Mouse (Mus musculus) gastrocnemius, postnatal 10 days (tissue): ENCODE measurements around the gene Odc1. TPM values are rescaled to one million over a fixed set of nuclear protein-coding genes. Genes with fewer than 3 reads are reported as not detected.

ENCODE experiments used
- DNase-seq: peaks from one replicate; pipeline ENCODE4 v3.0.0; 2021; ENCODE audit warnings: mixed read lengths
- total RNA-seq, 2 experiments: library from RNA; stranded (reverse); gene quantifications; 2 replicates each; pipeline ENCODE4 v1.2.3; 2021

Gene Odc1
- total RNA-seq, 2 experiments from 2014 or later, result 91.5 to 93.1 TPM

DNA sequence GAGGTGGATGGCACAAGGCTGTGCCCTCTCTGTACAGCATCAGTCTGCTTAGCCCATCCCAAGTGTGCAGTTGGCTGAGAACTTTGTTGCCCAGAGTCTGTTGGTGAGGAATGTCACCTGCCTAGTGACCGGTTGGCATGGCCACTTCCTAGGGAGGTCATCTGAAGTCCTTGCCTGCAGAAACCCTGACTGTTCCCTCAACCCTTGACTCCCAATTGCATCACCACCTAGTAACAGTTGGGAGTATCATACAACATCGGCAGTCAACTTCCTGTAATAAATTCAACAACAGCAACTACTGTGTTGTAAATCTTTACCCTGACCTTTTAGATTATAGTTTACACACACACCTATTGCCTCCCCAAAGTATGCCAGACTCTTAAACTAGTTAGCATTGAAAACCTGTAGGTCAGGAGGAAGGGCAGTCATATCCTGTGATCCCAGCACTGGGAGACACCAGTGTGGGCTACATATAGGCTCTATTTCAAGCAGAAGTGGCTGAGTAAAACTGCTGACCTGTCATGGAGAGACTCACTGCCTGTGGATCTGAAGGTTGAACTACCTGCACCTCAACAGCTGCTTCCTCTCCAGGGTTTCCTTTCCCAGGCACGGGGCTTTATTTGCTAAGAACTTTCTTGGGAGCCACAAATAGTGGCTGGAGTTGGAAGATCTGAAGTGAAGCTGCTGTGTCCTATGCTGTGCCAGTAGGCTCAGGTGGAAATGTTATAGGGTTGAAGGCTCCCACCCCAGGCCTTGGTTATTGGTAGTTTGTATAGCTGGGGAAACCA is 6.8 kb downstream of the Odc1 start:
- no peak for DNase-seq

DNA sequence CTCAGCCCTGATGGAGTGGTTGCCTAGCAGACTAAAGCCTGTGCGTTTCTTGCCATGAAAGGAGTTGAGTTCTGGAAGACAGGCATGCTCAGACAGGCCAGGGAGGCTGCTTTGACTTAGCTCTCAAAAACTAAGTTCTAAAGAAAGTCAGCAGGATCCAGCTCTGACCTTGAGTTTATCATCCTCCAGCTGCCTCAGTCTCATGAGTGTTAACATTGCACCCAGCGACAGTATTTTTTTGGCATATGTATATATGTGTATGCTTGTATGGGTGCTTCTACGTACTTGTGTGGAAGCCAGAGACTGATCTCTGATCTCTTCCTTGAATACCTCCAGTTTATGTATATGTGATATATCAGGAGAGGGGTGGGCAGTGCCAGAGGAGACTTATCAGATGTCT is 7.8 kb downstream of the Odc1 start:
- DNase-seq, result no peak

DNA sequence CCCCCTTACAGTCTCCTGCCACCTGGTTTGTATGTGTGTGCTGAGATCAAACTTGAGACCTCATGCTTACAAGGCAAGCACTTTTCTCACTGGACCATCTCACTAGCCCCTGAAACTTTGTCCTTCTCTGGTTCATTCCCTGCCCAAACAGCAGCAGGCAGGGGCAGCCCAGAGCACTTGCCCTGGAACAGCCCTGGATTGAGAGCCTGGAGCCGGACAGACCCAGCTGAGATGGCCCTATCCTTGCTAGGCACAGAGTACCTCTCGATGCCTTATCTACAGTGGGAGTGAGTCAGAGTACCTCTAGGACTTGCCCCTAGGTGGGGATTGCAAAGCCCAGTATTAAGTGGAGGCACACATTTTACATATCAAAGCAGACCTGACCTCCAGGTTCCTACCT is 8.4 kb downstream of the Odc1 start:
- DNase-seq, result no peak

DNA sequence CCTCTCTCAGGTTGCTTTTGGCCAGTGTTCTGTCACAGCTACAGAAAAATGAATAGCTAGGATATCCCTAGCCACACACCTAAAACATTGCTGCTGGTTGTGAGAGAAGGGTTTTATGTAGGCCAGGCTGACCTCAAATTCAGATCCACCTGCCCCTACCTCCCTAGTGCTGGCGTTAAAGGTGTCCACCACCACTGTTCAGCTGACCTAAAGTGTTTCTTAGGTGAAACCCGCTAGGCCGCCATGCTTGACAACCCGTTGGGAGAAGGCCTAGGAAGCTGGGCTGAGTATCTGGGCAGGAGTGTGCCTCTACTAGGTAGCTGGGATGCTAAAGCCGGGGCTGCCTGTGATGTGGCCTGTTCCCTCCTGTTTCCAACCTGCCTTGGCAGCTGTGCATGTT is 9.0 kb downstream of the Odc1 start:
- DNase-seq, result no peak

DNA sequence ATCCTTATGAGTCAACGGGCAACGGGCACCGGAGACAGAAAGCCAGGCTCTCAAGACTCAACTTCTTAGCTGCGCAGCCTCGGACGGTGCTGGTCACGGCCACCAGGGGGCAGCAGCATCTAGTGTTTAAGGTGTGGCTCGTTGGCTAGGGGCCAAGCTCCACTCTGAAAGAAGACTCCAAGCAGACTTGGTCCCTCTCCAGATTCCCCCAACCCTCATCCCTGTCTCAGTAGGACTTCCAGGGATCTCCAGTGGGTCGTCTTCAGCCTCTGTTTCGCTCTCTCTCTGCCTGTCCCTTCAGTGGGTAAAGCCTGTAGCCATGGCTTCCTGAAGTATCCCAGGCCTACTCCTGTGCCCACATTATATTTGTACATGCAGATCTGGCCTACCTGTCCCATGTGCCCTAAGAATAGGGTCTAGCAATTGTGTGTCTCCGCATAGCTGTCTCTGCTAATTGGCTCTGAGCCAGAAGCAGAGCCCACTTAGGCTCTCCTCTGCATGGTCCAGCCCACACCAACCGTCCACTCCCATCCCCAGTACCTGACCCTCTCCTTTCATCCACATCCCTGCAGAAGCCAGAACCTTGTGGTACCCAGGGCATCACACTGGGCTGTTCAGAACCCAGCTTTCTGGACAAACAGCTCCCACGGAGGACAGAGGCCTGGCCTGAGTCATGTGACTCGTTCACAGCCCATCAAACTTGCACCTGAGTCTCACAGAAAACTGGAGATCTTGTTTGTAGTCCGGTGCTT is 9.8 kb downstream of the Odc1 start:
- DNase-seq, result peak; percentile 96

DNA sequence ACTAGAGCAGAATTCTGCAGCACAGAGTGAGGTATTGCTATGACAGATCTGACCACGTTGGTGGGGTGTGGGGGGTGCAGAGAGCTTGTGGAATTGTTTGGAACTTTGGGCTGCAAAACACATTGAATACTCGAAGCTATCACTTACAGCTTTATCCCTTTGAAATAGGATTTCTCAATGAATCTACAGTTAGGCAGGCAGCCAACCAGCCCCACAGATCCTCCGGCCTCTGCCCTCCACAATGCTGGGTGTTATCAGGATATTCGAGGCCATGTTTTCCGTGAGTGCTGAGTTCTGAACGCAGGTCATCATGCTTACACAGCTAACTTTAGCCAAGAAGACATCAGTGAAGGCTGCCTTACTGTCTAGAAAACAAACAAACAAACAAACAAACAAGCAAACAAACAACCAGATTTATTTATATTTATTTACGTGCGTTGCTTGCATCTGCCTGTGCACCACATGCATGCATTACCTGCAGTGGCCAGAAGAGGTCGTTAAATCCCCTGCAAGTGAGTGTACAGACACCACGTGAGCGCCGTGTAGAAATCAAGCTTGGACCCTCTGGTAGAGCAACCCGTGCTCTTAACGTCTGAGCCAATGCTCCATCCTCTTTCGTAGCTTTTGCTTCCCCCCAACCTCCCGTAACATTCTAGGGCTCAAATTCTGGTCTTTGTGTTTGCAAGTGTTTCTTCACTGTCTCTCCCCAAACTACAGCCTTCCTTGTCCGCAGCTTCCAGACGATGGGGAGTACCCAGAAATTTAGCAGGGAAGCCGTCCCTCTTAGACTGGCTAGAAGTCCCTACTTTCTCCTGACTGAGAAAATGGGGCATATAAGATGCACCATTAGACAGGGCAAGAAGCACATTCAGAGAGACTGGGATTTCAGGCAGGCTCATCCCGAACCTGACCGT is 12.1 kb downstream of the Odc1 start:
- peak; percentile 79 for DNase-seq

DNA sequence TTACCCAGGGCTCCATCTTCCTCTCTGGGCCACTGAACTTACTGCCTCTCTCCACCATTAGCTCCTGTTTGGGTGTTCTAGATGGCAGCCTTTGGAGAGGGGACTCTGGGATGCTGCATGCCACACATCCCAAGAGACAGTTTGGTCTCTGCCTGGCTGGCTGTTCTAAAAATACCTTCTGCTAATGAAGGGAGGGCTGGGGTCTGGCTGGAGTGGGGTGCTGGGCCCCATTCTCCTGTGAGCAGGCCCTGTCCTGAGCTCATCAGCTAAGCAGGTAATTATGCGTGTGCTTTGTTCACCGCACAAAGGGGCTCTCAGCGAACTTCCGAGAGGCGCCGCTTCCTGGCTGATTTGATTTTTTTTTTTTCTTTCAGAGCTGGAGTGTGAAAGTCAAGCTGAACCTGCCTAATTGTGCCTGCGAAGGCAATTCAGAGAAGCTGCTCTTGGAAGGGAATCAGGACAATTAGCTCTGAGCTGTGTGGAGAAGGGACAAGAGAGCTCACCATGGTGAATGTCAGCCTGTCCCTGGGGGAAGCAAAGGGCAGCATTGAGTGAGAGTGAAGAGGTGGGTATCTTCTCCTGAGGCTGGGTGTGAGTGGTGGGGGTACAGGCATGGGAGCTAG is 12.9 kb downstream of the Odc1 start:
- no peak for DNase-seq

DNA sequence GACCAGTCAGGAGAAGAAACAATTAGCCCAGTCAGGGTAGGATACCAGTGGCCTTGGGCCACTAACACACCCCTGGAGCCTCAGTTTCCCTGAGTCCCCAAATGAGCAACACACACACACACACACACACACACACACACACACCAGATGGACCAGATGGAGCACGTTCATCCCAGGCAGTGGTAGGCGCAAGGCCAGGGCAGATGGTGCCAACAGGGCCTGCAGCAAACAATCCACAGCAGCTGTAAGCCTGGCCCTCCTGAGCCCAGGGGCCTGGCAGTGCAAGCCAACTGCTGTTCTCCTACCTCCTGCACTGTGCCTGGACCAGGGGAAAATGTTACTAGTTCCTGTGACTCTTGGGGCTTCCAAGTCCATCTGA is 13.4 kb downstream of the Odc1 start:
- DNase-seq, result peak; percentile 31

DNA sequence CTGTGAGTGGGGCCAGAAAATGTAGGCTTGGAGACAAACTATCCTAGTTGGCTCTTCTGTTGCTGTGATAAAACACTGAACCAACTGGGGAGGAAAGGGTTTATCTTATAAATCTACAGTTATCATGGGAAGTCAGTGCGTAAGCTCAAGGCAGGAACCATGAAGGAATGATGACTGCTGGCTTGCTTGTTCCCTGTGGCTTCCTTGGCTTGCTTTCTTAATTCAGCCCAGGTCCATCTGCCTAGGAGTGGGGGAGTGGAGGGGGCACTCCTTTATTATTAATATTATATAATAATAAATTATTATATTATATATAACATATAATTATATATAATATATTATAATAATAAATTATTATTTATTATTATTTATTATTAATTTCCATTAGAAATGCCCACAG is 17.8 kb downstream of the Odc1 start:
- DNase-seq, result no peak

DNA sequence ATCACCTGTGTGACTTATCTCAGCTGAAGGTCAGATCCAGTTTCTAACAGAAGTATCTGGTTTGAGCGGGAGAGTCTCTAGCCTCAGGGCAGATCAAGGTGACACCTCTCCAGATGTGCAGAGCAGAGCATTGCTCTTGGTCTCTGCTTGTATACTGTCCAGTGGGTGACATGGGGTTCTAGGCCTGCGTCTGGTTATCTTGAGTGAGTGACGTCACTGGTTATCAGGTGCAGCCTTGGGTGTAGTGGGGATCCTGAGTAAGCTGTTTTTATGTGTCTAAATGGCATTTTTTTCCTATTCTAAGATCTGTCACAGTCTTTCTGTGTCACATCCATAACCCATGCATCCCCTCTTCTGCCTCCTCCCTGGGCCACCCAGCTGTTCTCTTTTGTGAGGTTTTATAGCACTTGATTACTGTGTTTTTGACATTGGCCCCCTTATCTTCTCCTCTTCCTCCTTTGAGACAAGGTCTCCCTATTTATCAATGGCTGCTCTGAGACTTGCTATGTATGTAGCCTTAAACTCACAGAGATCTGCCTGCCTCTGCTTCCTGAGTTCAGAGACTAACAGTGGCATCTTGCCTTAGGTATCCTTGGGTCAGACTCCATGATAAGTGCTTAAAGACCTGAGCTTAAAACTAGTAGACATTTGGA is 20.9 kb downstream of the Odc1 start:
- DNase-seq, result no peak

DNA sequence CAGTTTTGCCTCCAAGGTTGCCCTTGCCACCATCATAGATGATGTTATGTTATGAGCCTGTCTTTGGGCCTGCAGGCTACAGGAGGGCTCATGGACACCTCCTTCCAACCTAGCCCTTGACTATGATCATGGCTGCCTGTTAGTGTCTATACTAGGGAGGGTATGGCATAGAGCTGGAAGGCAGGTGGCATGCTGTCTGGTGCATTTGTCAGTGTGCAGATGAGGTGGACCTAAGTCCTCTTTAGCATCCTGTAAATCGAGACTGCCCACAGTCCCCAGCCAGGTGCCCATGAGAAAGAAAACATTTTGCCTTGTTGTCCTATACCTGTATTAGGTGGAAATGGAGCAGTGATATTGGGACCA is 21.4 kb downstream of the Odc1 start:
- no peak for DNase-seq

DNA sequence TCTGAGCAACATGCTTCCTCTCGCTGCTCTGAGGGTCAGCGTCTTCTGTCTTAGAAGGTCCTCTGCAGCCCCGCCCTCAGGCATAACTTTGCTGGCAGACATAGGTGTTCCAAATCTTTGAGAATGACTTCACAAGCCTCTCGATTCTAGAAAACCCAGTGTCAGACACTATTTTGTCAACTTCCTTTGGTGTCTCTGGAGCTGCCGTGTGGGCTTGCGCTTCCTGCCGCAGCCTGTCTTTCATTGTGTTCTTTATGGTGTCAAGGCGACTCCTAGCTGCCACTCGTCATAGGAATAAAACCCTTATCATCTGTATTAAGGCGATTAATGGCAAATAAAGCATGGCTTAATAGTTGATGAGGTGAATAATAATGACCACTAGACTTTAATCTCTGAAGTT is 24.0 kb downstream of the Odc1 start:
- no peak for DNase-seq

DNA sequence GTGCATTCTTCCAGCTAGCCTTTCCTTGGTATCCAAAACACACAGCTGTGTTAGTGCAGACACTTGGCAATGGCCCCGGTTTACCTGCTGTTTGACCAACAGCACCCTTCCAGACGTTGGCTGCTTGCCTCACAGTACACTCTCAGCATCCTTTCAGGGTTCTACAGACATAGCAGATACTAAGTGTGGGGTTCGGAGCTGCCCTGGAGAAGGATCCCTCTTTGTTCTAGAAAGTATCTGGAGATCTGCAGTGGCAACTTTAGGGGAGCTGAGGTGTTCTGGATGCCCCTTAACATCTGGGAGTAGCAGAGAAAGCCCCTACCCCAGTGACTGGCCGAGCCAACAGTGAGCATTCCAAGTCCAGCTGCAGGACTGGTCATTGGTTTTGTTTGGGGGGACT is 30.0 kb downstream of the Odc1 start:
- no peak for DNase-seq

DNA sequence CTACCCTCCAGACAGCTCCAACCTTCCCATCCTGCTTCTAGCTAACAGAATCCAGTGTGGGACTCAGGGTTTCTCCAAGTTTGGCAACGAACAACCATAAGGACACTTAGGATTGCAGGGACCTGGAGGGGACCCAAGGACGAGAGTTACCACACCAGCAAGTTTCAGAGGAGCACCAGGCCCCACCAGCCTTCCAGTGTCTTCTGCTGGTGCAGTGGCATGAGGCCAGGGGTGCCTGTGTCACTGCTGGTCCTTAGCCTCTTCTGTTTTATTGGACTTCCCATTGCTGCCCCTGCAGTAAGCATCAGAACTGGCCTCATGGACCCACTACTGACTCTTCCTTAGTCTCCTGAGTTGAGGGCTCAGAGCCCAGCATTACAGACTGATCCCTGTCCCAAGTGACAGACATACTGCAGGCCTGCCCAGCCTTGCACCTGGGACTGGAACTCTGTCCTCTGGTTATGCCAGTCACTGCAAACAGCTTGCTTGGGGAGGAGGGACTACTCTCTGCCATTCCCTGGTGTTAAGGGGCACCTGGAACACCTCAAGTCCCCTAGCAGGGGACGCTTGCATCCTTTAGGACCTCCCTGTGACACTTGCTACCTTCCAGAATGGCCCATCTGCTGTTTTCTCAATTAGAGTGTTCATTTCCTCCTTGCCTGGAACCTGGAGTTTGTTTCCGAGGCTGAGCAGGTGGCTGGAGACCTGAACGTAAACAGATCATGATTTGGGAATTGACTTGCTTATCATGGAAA is 30.7 kb downstream of the Odc1 start:
- no peak for DNase-seq

DNA sequence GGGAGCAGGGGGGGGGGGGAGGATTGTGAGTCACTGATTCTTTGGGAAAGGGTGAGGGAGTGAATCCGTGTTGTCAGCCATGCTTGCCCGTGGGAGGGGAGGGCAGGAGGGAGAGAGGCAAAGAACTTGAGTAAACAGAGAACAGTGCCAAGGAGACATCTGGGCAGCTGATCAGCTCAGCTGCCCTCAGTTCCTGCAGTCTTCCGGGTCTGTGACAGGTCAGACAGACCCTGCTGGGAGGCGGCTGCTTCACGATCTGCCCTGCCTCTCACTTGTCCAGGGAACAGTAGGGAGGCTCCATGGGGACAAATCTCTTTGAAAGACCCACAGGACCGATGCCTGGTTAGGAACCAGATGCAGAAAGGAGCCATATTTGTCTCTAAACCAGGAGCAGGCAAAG is 31.4 kb downstream of the Odc1 start:
- peak; percentile 20 for DNase-seq

DNA sequence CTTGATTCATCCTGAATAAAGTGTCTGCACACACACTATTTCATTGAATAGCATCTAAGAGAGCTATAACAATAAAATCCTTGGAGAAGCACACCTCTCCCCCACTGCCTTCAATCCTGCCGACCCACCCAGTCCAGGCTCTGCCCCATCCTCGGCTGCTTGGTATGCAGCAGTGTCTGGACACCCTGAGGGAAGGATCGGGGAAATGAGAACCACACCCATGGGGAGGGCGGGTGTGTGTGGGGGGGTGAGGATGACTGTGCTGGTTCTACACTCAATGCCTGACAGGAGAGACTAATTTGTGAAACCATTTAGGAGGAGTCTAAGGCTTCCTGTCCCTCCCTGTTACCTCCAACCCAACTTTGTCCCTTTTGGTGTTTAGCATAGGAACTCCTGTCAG is 34.0 kb downstream of the Odc1 start:
- no peak for DNase-seq

DNA sequence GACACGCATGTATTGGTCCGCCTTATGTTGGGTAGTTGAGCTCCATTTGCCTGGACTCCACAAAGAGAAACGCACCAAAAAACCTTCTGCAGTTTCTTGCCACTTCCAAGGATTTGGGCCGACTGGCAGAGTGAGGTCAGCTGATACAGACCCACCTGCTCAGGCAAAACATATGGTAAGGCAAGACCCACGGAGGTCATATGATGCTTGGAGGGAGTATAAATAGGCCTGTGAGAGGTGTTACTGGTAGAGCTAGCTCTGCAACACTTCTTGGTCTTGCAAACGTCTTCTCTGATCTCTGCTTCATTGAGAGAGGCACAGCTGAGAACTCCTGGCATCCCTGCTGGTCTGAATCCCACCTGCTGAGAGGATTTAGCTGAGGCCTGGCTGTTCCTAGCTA is 36.4 kb downstream of the Odc1 start:
- no peak for DNase-seq

DNA sequence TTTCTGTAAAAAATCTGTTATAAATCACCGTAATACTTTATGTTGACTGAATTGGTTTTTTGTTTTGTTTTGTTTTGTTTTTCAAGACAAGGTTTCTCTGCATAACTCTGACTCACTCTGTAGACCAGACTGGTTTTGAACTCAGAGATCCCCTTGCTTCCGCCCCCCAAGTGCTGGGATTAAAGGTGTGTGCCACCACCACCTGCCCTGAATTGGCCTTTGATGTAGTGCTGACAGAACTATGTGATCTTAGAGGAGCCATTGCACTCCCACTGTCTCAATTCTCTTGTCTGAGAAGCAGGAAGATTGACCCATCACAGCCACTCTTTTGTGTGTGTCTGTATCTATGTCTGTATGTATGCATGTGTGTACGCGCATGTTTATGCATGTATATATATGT is 37.8 kb downstream of the Odc1 start:
- DNase-seq, result no peak

DNA sequence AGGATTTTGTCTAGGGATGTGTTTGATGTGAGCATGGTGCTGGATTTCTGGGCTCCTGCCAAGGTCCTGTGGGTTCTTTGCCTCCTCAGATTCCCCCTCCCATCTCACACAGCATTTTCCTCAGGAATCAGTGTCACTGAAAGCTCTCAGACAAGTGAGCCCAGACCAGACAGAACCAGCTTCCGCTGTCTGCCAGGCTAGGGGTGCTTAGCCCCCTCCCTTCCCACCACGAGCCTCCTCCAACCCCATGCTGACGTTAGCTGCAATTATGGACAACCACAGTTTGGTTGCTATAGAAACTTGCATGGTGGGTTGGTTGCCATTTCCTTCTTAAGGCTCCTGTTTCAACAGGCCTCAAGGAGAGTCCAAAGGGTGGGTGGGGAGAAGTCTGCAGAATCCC is 39.3 kb downstream of the Odc1 start:
- no peak for DNase-seq

DNA sequence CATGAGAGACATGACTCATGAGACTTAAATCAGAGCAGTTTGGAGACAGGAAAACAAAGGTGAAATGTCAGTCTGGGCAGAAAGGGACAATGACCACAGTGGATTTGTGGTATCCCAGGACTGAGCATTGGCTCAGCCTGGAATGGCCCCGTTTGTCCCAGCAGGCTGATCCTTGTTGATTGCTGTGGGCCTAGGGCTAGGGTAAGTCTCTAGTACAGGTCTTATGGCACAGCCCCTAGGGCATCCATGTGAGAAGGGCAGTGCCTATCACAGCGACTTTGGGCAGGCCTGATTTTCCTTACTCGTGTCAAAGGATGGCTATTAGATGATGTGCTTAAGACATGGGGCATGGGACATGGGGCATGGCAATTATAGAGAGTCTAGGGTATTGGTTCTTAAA is 41.4 kb downstream of the Odc1 start:
- DNase-seq, result no peak

DNA sequence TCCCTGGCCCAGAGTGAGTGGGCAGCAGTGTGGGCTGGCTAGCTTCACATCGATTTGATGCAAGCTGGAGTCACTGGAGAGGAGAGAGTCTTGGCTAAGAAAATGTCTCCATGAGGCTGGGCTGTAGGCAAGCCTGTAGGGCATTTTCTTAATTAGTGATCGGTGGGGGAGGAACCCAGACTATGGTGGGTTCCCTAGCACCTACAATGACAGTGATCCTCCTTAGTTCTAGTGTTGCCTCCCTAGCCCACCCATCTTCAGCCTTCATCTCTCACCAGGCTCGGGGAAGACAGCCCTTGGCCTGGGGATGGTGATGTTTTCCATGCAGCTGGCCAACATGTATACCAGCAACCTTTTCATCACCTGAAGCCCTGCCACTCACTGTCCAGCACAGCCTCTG is 43.8 kb downstream of the Odc1 start:
- no peak for DNase-seq
